Mouse (Mus musculus): ENCODE results near the gene Coro2b.

- TF ChIP-seq EP300 (IDR thresholded peaks at IDR 0.05; ENCODE audit: low read depth) = no peak
- peak; percentile 94 for TF ChIP-seq CTCF (IDR thresholded peaks at IDR 0.05; ENCODE audit: low read depth)
Measured at GRCm38 (mm10) chr9:62470398-62470797, 66.4 kb downstream of the Coro2b start.

Data from liver, embryonic 14.5 days (tissue).